Mouse (Mus musculus): ENCODE results near the gene Arsg. TPM values are rescaled to one million over a fixed set of nuclear protein-coding genes. Genes with fewer than 3 reads are reported as not detected.

Arsg gene
- total RNA-seq, 2 experiments from 2014 or later: 4.7 to 7.3 TPM

DNA sequence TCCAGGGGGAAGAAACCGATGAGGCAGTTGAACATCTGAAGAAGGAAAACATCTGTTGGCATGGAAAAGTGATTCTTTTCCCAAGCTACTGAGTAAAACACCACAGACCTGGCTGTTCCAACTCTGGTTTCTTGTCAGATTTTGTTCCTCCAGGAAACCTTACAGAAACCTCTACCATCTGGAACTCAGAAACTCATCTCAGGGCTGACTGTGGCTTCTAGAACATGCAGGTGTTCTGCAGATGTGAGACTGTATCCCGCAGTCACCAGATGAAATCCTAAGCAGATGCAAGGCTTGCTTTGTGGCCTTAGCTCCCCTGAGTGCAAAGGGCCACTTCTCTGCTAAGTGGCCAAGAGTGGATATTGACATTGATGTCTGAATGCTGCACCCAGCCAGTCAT, 16.6 kb downstream of the Arsg start:
- no peak for ATAC-seq (replicated peaks; ENCODE audit: low FRiP score, low TSS enrichment, poor library complexity, severe bottlenecking)

DNA sequence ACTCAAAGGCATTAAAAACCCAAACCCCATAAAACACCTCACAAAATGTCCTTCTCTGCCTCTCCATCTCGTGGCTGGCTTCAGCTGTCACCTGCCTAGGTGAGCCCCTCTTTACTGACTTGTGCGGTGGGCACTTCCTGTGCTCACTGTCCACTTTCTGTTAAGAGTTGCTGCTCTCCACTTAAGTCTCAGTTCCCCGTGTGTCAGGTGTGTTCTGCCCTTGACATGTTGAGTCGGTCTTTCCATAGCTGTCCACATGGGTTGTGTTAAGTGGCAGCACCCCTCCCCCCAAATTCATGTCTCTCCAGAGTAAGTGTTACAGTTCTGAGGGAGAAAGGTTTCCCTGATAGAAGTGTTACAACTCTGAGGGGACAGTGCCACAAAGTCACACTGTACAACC, 18.7 kb downstream of the Arsg start:
- ATAC-seq (replicated peaks; ENCODE audit: low FRiP score, low TSS enrichment, poor library complexity, severe bottlenecking): no peak

GRCm38 (mm10) chr11:109492847-109493464, 19.8 kb downstream of the Arsg start:
- peak; percentile 57 for ATAC-seq (replicated peaks; ENCODE audit: low FRiP score, low TSS enrichment, poor library complexity, severe bottlenecking)

GRCm38 (mm10) chr11:109494890-109495770, 22.0 kb downstream of the Arsg start:
- no peak for ATAC-seq (replicated peaks; ENCODE audit: low FRiP score, low TSS enrichment, poor library complexity, severe bottlenecking)

- 0 out of 2 replicates have a peak, but pooled peaks have one; percentile 22 for ATAC-seq (replicated peaks; ENCODE audit: low FRiP score, low TSS enrichment, poor library complexity, severe bottlenecking)
Observed at GRCm38 (mm10) chr11:109495771-109496474, 22.7 kb downstream of the Arsg start.

GRCm38 (mm10) chr11:109496475-109496993, 23.4 kb downstream of the Arsg start:
- no peak for ATAC-seq (replicated peaks; ENCODE audit: low FRiP score, low TSS enrichment, poor library complexity, severe bottlenecking)

GRCm38 (mm10) chr11:109496996-109497714, 24.0 kb downstream of the Arsg start:
- no peak for ATAC-seq (replicated peaks; ENCODE audit: low FRiP score, low TSS enrichment, poor library complexity, severe bottlenecking)

- no peak for ATAC-seq (replicated peaks; ENCODE audit: low FRiP score, low TSS enrichment, poor library complexity, severe bottlenecking)
Observed at GRCm38 (mm10) chr11:109497990-109498389, 24.8 kb downstream of the Arsg start.

- ATAC-seq (replicated peaks; ENCODE audit: low FRiP score, low TSS enrichment, poor library complexity, severe bottlenecking): no peak
Observed at GRCm38 (mm10) chr11:109500206-109500605, 27.0 kb downstream of the Arsg start.

DNA sequence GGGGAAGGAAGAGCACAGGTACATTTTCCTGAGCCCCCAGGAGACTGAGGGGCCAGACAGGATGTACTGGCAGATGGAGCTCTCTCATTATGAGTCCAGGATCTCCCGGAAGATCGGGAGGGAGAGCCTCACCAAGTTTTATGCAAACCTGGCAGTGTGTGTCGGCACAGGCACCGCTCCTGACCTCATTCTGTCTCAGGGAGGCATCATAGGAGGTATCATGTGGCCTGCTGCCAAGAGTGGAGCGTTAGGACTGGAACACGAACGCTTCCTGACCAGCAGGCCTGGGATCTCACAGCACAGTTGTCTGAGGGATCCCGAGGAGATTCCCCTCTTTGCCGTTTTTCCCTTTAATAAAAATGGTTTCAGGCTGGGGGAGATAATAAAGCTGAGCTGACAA, 31.8 kb downstream of the Arsg start:
- ATAC-seq (replicated peaks; ENCODE audit: low FRiP score, low TSS enrichment, poor library complexity, severe bottlenecking): no peak

DNA sequence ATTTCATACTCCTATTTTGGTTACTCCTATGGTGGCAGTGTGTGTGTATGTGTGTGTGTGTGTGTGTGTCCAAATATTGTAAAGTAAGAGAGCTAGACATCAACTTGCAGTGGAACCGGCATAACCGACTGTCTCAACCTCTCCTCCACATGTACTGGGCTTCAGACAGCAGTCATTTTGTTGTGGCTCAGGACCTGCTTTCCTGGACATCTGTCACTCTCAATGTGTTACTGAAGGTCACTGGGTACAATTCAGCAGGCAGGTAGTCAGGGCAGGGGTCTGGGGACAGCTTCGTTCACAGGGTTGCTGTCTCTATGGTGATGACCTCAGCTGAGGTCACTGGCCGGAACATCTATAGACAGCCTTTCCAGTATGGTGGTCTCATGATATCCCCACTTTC, 32.6 kb downstream of the Arsg start:
- no peak for ATAC-seq (replicated peaks; ENCODE audit: low FRiP score, low TSS enrichment, poor library complexity, severe bottlenecking)

- no peak for ATAC-seq (replicated peaks; ENCODE audit: low FRiP score, low TSS enrichment, poor library complexity, severe bottlenecking)
Observed at GRCm38 (mm10) chr11:109507068-109507467, 33.9 kb downstream of the Arsg start.

- ATAC-seq (replicated peaks; ENCODE audit: low FRiP score, low TSS enrichment, poor library complexity, severe bottlenecking): no peak
Observed at GRCm38 (mm10) chr11:109512995-109513675, 40.0 kb downstream of the Arsg start.

DNA sequence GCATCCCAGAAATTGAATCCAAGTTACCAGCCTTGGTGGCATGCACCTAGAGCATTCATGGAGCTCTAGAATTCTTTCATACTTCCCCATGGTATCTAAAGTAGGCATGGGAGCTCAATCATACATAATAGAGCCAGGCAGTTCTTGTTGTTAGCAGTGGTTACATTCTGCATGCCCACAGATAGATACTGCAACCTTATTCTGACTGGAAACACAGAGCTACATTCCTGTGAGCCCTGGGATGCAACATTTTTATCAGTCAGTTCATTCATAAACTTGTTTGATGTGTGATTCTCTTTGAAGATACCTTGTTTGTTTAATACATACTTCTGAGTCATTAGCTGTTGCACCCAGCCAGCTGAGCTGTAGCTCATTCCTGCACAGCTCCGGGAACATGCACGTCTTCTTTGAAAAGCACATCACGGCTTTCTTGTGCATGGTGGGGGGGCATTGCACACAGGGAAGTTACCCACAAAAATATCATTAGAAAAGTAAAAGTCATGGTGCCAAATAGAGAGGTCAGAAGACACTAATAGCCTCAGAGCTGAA, 41.0 kb downstream of the Arsg start:
- no peak for ATAC-seq (replicated peaks; ENCODE audit: low FRiP score, low TSS enrichment, poor library complexity, severe bottlenecking)

DNA sequence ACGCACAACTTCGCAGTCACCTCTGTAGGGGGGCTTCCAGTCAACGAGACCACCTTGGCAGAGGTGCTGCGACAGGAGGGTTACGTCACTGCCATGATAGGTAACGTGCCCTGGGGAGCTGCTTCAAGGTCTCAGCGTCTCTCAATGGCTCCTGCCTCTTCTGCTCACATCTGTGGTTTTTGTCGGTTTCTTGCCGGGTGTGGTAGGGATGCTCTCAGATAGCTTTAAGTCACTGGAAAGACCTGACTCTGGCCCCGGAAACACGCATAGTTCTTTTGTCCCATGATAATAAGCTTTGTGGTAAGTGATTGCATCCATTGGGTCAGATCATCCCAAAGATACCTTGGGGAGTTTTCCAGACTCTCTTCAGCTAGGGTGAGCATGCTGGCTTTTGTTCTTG, 44.2 kb downstream of the Arsg start:
- ATAC-seq (replicated peaks; ENCODE audit: low FRiP score, low TSS enrichment, poor library complexity, severe bottlenecking): peak; percentile 65

- ATAC-seq (replicated peaks; ENCODE audit: low FRiP score, low TSS enrichment, poor library complexity, severe bottlenecking): peak; percentile 79
Observed at GRCm38 (mm10) chr11:109517816-109518215, 44.6 kb downstream of the Arsg start.

GRCm38 (mm10) chr11:109520958-109521357, 47.8 kb downstream of the Arsg start:
- ATAC-seq (replicated peaks; ENCODE audit: low FRiP score, low TSS enrichment, poor library complexity, severe bottlenecking): no peak

DNA sequence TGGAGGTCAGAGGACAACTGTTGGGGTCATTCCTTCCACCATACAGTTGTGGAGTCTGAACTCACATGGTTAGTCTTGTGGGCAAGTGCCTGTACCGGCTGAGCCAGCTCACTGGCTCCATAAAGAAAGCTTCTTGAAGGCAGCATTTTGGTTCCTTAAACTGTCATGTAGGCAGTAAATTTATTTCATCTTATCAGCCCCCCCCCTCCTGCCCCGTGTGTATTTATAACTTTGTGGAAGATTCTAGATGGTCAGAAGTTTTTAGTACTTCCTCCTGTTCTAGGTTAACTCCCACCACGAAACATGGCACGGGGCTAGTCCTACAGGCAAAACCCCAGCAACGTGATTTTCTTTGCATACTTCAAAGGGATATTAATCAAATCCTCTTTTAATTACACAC, 51.7 kb downstream of the Arsg start:
- ATAC-seq (replicated peaks; ENCODE audit: low FRiP score, low TSS enrichment, poor library complexity, severe bottlenecking): no peak

- ATAC-seq (replicated peaks; ENCODE audit: low FRiP score, low TSS enrichment, poor library complexity, severe bottlenecking): no peak
Observed at GRCm38 (mm10) chr11:109525571-109525970, 52.4 kb downstream of the Arsg start.
